ENCODE assay signal across 23 mouse cellular contexts in genomic region chr8:80918531-80918930, GRCm38 (mm10). TPM values are rescaled to one million over a fixed set of nuclear protein-coding genes. Genes with fewer than 3 reads are reported as not detected.
DNase-seq lines count a peak whose midpoint lies in the region; TF ChIP-seq lines count a peak whose summit lies in the region.
"Had no signal": no experiment of that assay in that cellular context is flagged by ENCODE, and none has a peak within 500 bp of the region (broad histone marks: within the 10 kb centered on the region; RNA-seq: fewer than 3 reads in every experiment).

No protein-coding gene starts in this region.

- no peak overlapping the region; the same call in 1 of the 2 replicates for H3K27ac ChIP-seq in ES-E14 (ENCODE audit: insufficient read depth, low read depth, low read length, poor library complexity, severe bottlenecking)
- no peak overlapping the region for H3K27ac ChIP-seq in cerebellum, adult 2 months (ENCODE audit: insufficient read depth, low read length)
- H3K27ac ChIP-seq: hindbrain, embryonic 10.5 days; hindbrain, embryonic 13.5 days; intestine, embryonic 15.5 days had no signal

- WGBS in cerebellum, adult 2 months, result 91% methylated on average over 6 of the region's 6 CpGs

- H3K9me3 ChIP-seq in E14TG2a.4 (ENCODE audit: low read length) (no peaks in the 10 kb centered on the region), ES-E14 (ENCODE audit: control insufficient read depth, insufficient read depth, low read depth, low read length) (no peaks in the 10 kb centered on the region)
- H3K9me3 ChIP-seq: hindbrain, embryonic 10.5 days; hindbrain, embryonic 13.5 days; intestine, embryonic 15.5 days had no signal

- TF ChIP-seq CTCF in E14TG2a.4 (conservative IDR thresholded peaks at IDR 0.05; ENCODE audit: low read length), result no peak
- TF ChIP-seq CTCF in cerebellum, adult 2 months (IDR thresholded peaks at IDR 0.05; ENCODE audit: borderline replicate concordance, insufficient read depth, low read depth, low read length), result no peak

- H3K27me3 ChIP-seq in E14TG2a.4 (ENCODE audit: insufficient read depth, low read length), result no peaks in the 10 kb centered on the region
- no peaks in the 10 kb centered on the region for H3K27me3 ChIP-seq in cerebellum, adult 2 months (ENCODE audit: control insufficient read depth, insufficient read depth, low read length)
- H3K27me3 ChIP-seq: CH12.LX; hindbrain, embryonic 13.5 days; intestine, embryonic 15.5 days had no signal

- peak overlapping the region; percentile 67 for H3K4me3 ChIP-seq in E14TG2a.4 (replicated peaks; ENCODE audit: low read length)
- peak overlapping the region; percentile 62 to 70; a peak in 3 of 4 replicates for H3K4me3 ChIP-seq in ES-E14 (ENCODE audit: insufficient read depth in 1 of 2, low read depth in 1 of 2, low read length in 2 of 2, poor library complexity in 1 of 2, severe bottlenecking in 1 of 2)
- no peak overlapping the region for H3K4me3 ChIP-seq in cerebellum, adult 2 months (replicated peaks; ENCODE audit: insufficient read depth, low read depth, low read length)
- H3K4me3 ChIP-seq: hindbrain, embryonic 10.5 days; hindbrain, embryonic 13.5 days; intestine, embryonic 15.5 days had no signal

- H3K36me3 ChIP-seq in E14TG2a.4 (ENCODE audit: insufficient read depth, low read length) (no peaks in the 10 kb centered on the region), ES-E14 (ENCODE audit: control insufficient read depth, insufficient read depth, low read length, poor library complexity, severe bottlenecking) (no peaks in the 10 kb centered on the region)
- H3K36me3 ChIP-seq: hindbrain, embryonic 10.5 days; hindbrain, embryonic 13.5 days; intestine, embryonic 15.5 days had no signal

- no peak for TF ChIP-seq POLR2A in cerebellum, adult 2 months (IDR thresholded peaks at IDR 0.05; ENCODE audit: borderline replicate concordance, insufficient read depth, low read length)

- in situ Hi-C loops in ES-E14 (cut with MboI; ENCODE audit: low sequenced_read_pairs in 2 of 2, unreplicated experiment in 2 of 2), result no loop called here

- no peak overlapping the region; the same call in 1 of the 2 replicates for H3K9ac ChIP-seq in ES-E14 (ENCODE audit: insufficient read depth, low read depth, low read length, poor library complexity, severe bottlenecking)
- H3K9ac ChIP-seq: hindbrain, embryonic 13.5 days; intestine, embryonic 15.5 days had no signal

- DNase-seq in 3134 (ENCODE audit: extremely low read depth, insufficient read length, low spot score) (peak; percentile 48), ES-E14 (ENCODE audit: low read depth, low spot score) (peak; percentile 80), WW6 (ENCODE audit: low read depth, low spot score) (peak; percentile 65), liver (no peak)
- DNase-seq in cerebellum, adult 2 months, result no peak
- DNase-seq in neural tube, embryonic 10.5 days (ENCODE audit: extremely low spot score, low spot score), result no peak
- DNase-seq in frontal cortex, postnatal 14 days (ENCODE audit: low spot score in 2 of 2), result no peak
- DNase-seq: adrenal gland, adult 8-10 months; adrenal gland, postnatal 25 days; cerebellum, adult 11 months; cerebellum, adult 8-10 months; cerebellum, postnatal 10 days; cerebellum, postnatal 36 days; gastrocnemius, postnatal 14 days; heart, adult 11 months; heart, postnatal 36 days; kidney, adult 11 months; kidney, adult 8-10 months had no signal

- H3K4me1 ChIP-seq in E14TG2a.4 (replicated peaks; ENCODE audit: low read depth, low read length), result peaks cover 17% of the 10 kb centered on the region
- H3K4me1 ChIP-seq in ES-E14 (ENCODE audit: control insufficient read depth in 2 of 2, insufficient read depth in 2 of 2, low read length in 2 of 2, poor library complexity in 1 of 2), result peaks cover 2 to 4% of the 10 kb centered on the region in 2 experiments; a peak in 1 of 4 replicates
- H3K4me1 ChIP-seq in cerebellum, adult 2 months (ENCODE audit: control insufficient read depth, insufficient read depth, low read length), result peaks cover 2% of the 10 kb centered on the region; the same call in 1 of the 2 replicates
- H3K4me1 ChIP-seq: intestine, embryonic 15.5 days had no signal

TF ChIP-seq in ES-E14, 5 proteins besides CTCF, POLR2A, EP300 and RAD21:
- no peak for TF ChIP-seq MAFK (IDR thresholded peaks at IDR 0.05; ENCODE audit: insufficient read depth, low read depth, low read length)
- TF ChIP-seq HCFC1 (IDR thresholded peaks at IDR 0.05; ENCODE audit: borderline replicate concordance, insufficient read depth, low read length), result no peak
- TF ChIP-seq ZNF384 (IDR thresholded peaks at IDR 0.05; ENCODE audit: low read depth, low read length), result no peak
- TF ChIP-seq ZC3H11A (IDR thresholded peaks at IDR 0.05; ENCODE audit: borderline replicate concordance, low read depth, low read length), result no peak
- no peak for TF ChIP-seq CHD2 (IDR thresholded peaks at IDR 0.05; ENCODE audit: low read depth, low read length)

RNA-seq across cellular contexts. Expression of gene Gab1, which starts 38.2 kb away (rescaled TPM):
- total RNA-seq in ES-E14 (2012; rRNA removed), result 55.1 and 70.9 TPM in 2 replicates
- polyA plus RNA-seq in cerebellum, adult 2 months (2012; rRNA removed), result 29.9 and 34.0 TPM in 2 replicates

Comparison
In these comparisons a context has a peak if more than half of its experiments do, and no peak if none do; other contexts are left out.
1. DNase-seq: peak in 3134 (single experiment), ES-E14 (single experiment) and WW6 (single experiment); none in liver (single experiment), cerebellum, adult 2 months (0 of 2), neural tube, embryonic 10.5 days (single experiment) and frontal cortex, postnatal 14 days (0 of 2).